Mouse (Mus musculus) bone marrow, adult 2 months (tissue): ENCODE measurements around the gene Gdpd5.

ENCODE experiments used
- CTCF ChIP-seq: fragments of 200-500 bp; IDR thresholded peaks from 2 replicates; pipeline ENCODE4 v1.5.1; 2011; ENCODE audit warnings: low read length, control low read depth; ENCODE audit not compliant: control insufficient read depth, insufficient read depth
- POLR2A ChIP-seq: fragments of 200-500 bp; IDR thresholded peaks from 2 replicates; pipeline ENCODE4 v1.6.1; 2011; ENCODE audit warnings: low read depth, mild to moderate bottlenecking, control low read depth, low read length, borderline replicate concordance; ENCODE audit not compliant: control insufficient read depth

- TF ChIP-seq POLR2A: no peak
- no peak for TF ChIP-seq CTCF
These were observed 62.0 kb downstream of the Gdpd5 start for GRCm38 (mm10) chr7:99443164-99443563.
